Mouse (Mus musculus): ENCODE measurements around the gene St3gal2. TPM values are rescaled to one million over a fixed set of nuclear protein-coding genes. Genes with fewer than 3 reads are reported as not detected.

The St3gal2 gene
- total RNA-seq (2014; rRNA removed; ENCODE audit: low replicate concordance) = 9.9 and 15.8 TPM in 2 replicates
- 11.3 and 12.6 TPM in 2 replicates for polyA plus RNA-seq (2015; fragmentation: Nextera tagmentation; extraction: Ambion mirVana)

DNA sequence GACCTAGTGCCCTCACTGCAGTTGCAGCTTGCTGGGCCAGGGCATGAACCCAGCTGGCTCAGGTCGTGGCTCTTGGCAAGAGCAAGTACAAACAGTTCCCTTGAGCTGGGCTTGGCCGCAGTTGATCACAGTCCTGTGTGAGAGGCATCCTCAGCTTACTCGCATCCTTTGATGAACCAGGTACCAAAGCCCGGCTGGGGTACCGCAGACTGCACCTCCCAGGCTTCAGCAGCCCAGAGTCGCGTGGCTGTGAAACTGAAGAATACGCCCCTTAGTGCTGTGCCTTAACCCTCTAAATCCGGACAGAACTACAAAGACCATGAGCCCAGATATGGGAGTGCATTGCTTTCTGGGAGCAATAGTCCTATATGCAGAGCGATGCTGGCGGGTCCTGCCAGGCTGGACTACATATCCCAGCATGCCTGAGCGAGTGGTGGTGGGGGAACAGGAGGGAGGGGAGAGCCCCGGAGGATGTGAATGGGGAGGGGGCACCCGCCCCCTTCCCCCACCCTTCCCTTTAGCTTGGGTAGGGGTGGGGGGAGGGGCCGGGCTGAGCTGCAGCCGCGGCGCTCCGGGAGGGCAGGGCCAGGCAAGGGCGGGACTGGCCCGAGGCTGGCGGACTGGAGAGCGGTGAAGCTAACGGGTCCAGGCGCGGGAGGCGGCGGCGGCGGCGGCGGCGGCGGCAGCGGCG is at the start of gene St3gal2:
St3gal2 (plus strand) TSS at position 582 of the 691 bp plus-strand sequence.
- peak within 1 kb of the TSS; percentile 86 for H3K9ac ChIP-seq (replicated peaks; ENCODE audit: low read depth, low read length)
- H3K4me1 ChIP-seq (ENCODE audit: control insufficient read depth, insufficient read depth) = peaks cover 17% of the 10 kb centered on the region
- no peak for TF ChIP-seq CTCF (IDR thresholded peaks at IDR 0.05; ENCODE audit: low read depth)
- no peak; the same call in 1 of the 2 replicates for TF ChIP-seq EP300 (IDR thresholded peaks at IDR 0.05; ENCODE audit: low read depth)
- ATAC-seq (ENCODE audit: insufficient read depth, low read depth) = peak; percentile 98
- no peaks in the 10 kb centered on the region for H3K27me3 ChIP-seq (ENCODE audit: control insufficient read depth, insufficient read depth, low read length)
- under 1% methylated on average over 31 of the region's 36 CpGs for WGBS
- H3K27ac ChIP-seq (ENCODE audit: low read depth) = peak within 1 kb of the TSS; percentile 78
- H3K9me3 ChIP-seq (replicated peaks; ENCODE audit: control insufficient read depth, low read length) = no peaks in the 10 kb centered on the region
- peak within 1 kb of the TSS; percentile 81 for H3K4me2 ChIP-seq (ENCODE audit: low read depth, low read length)
- peak within 1 kb of the TSS; percentile 91 for H3K4me3 ChIP-seq (ENCODE audit: low read depth, low read length)
- no peaks in the 10 kb centered on the region for H3K36me3 ChIP-seq (replicated peaks; ENCODE audit: control insufficient read depth, insufficient read depth, low read length)
- DNase-seq (ENCODE audit: low spot score) = peak; percentile 95

DNA sequence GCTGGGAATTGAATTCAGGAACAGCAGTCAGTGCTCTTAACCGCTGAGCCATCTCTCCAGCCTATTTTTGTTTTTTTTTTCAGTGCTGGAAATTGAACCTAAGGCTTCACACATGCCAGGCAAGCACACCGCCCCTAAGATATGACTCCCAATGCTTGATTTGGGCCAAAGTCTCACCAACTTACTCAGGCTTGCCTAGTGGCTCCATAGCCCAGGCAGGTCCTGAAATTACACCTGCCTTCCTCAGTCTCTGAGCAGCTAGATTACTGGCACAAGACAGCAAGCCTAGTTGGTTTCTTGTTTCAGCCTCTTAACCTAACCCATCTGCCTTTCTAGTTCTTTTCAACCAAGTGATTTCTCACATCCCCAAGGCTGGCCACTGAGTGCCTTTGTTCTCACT is 49.2 kb upstream of the St3gal2 start:
- Histone ChIP-seq H3K27ac (ENCODE audit: low read depth) (no peak overlapping the region), H3K36me3 (replicated peaks; ENCODE audit: control insufficient read depth, insufficient read depth, low read length) (peaks cover 95% of the 10 kb centered on the region), H3K4me3 (ENCODE audit: low read depth, low read length) (no peak overlapping the region), H3K4me1 (ENCODE audit: control insufficient read depth, insufficient read depth) (no peaks in the 10 kb centered on the region), H3K9ac (replicated peaks; ENCODE audit: low read depth, low read length) (no peak overlapping the region), H3K4me2 (ENCODE audit: low read depth, low read length) (no peak overlapping the region), H3K27me3 (ENCODE audit: control insufficient read depth, insufficient read depth, low read length) (no peaks in the 10 kb centered on the region), H3K9me3 (replicated peaks; ENCODE audit: control insufficient read depth, low read length) (no peaks in the 10 kb centered on the region)
- TF ChIP-seq EP300 (IDR thresholded peaks at IDR 0.05; ENCODE audit: low read depth) = no peak
- TF ChIP-seq CTCF (IDR thresholded peaks at IDR 0.05; ENCODE audit: low read depth) = no peak
- no peak for DNase-seq (ENCODE audit: low spot score)
- WGBS = 98% methylated on average over 2 of the region's 2 CpGs
- ATAC-seq (ENCODE audit: insufficient read depth, low read depth) = no peak

DNA sequence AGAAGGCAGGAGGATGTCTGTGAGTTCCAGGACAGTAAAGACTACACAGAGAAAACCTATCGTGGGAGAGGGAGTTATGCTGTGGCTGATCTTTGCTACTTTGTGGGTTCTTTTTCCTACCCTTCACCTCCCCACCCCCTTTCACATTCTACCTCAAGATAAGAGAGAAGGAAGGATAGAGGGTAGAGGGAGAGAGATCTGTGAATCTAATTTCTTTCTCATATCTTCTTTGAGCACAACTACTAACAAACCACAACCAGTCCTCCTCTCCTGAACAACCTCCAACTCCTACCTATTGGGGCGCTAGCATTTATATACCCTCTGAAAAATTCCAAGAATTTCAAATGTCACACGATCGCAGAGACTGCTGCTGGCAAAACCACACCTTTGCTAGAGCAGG is 41.9 kb upstream of the St3gal2 start:
- no peaks in the 10 kb centered on the region for H3K27me3 ChIP-seq (ENCODE audit: control insufficient read depth, insufficient read depth, low read length)
- no peaks in the 10 kb centered on the region for H3K4me1 ChIP-seq (ENCODE audit: control insufficient read depth, insufficient read depth)
- no peak overlapping the region for H3K4me2 ChIP-seq (ENCODE audit: low read depth, low read length)
- no peak overlapping the region for H3K27ac ChIP-seq (ENCODE audit: low read depth)
- no peak for DNase-seq (ENCODE audit: low spot score)
- ATAC-seq (ENCODE audit: insufficient read depth, low read depth) = no peak
- H3K36me3 ChIP-seq (replicated peaks; ENCODE audit: control insufficient read depth, insufficient read depth, low read length) = peaks cover 90% of the 10 kb centered on the region
- no peaks in the 10 kb centered on the region for H3K9me3 ChIP-seq (replicated peaks; ENCODE audit: control insufficient read depth, low read length)
- no peak overlapping the region for H3K4me3 ChIP-seq (ENCODE audit: low read depth, low read length)
- 60% methylated on average over 4 of the region's 4 CpGs for WGBS
- H3K9ac ChIP-seq (replicated peaks; ENCODE audit: low read depth, low read length) = no peak overlapping the region
- TF ChIP-seq CTCF (IDR thresholded peaks at IDR 0.05; ENCODE audit: low read depth) (no peak), EP300 (IDR thresholded peaks at IDR 0.05; ENCODE audit: low read depth) (no peak)

DNA sequence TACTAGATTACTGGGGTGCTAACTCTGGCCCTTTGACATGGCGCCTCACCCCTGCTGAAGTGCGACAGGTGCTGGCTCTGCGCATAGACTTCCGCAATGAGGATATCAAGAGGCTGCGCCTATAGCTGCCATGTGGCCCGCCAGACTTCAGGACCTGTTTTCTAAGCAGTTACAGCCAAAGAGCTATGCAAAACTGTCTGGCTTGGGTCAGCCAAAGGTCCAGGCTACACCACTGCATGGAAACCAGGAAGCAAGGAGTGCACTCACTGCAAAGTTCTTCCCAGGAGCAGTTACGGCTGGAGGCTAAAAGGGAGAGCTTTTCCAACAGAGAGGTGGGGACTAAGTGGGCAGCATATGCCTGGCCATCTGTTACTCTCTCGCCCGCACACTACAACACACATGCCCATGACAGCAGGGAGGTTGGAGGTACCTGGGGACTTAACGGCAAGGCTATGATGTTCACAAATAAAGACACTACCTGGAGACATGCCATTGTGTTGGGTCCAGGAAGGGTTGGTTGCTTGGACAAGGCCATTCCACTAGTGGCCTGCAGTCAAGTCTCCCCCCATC is 37.9 kb upstream of the St3gal2 start:
- WGBS = 91% methylated on average over 10 of the region's 10 CpGs
- no peak overlapping the region for H3K4me2 ChIP-seq (ENCODE audit: low read depth, low read length)
- no peak for ATAC-seq (ENCODE audit: insufficient read depth, low read depth)
- TF ChIP-seq CTCF (IDR thresholded peaks at IDR 0.05; ENCODE audit: low read depth) (no peak), EP300 (IDR thresholded peaks at IDR 0.05; ENCODE audit: low read depth) (no peak)
- no peak overlapping the region for H3K9ac ChIP-seq (replicated peaks; ENCODE audit: low read depth, low read length)
- H3K27me3 ChIP-seq (ENCODE audit: control insufficient read depth, insufficient read depth, low read length) = no peaks in the 10 kb centered on the region
- no peak overlapping the region for H3K27ac ChIP-seq (ENCODE audit: low read depth)
- H3K4me1 ChIP-seq (ENCODE audit: control insufficient read depth, insufficient read depth) = no peaks in the 10 kb centered on the region
- H3K36me3 ChIP-seq (replicated peaks; ENCODE audit: control insufficient read depth, insufficient read depth, low read length) = peaks cover 74% of the 10 kb centered on the region
- no peak for DNase-seq (ENCODE audit: low spot score)
- H3K4me3 ChIP-seq (ENCODE audit: low read depth, low read length) = no peak overlapping the region
- no peaks in the 10 kb centered on the region for H3K9me3 ChIP-seq (replicated peaks; ENCODE audit: control insufficient read depth, low read length)

DNA sequence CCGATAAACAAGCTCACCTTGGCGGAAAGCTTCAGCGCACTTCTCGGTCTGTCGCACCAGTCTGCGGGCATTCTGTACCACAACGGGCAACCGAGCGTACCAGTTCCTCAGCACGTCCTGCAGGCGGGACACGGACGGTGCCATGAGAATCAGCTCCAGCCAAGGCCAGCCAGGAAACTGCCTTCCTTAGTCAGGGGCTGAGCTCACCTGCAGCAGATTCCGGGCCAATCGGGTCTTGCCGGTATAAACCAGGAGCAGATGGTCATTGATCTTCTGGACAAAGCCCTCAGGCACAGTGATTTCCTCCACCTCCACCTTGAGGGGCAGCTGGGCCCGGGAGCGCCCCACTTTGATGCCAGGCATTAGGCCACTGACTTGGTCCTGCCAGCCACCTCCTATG is 35.9 kb upstream of the St3gal2 start:
- 96% methylated on average over 18 of the region's 18 CpGs for WGBS
- Histone ChIP-seq H3K36me3 (replicated peaks; ENCODE audit: control insufficient read depth, insufficient read depth, low read length) (peaks cover 63% of the 10 kb centered on the region), H3K4me2 (ENCODE audit: low read depth, low read length) (no peak overlapping the region), H3K4me3 (ENCODE audit: low read depth, low read length) (no peak overlapping the region), H3K9me3 (replicated peaks; ENCODE audit: control insufficient read depth, low read length) (no peaks in the 10 kb centered on the region), H3K9ac (replicated peaks; ENCODE audit: low read depth, low read length) (no peak overlapping the region), H3K4me1 (ENCODE audit: control insufficient read depth, insufficient read depth) (no peaks in the 10 kb centered on the region), H3K27me3 (ENCODE audit: control insufficient read depth, insufficient read depth, low read length) (no peaks in the 10 kb centered on the region), H3K27ac (ENCODE audit: low read depth) (no peak overlapping the region)
- TF ChIP-seq EP300 (IDR thresholded peaks at IDR 0.05; ENCODE audit: low read depth) = no peak
- TF ChIP-seq CTCF (IDR thresholded peaks at IDR 0.05; ENCODE audit: low read depth) = no peak
- DNase-seq (ENCODE audit: low spot score) (no peak), ATAC-seq (ENCODE audit: insufficient read depth, low read depth) (no peak)
